ENCODE assay signal across 8 mouse cellular contexts in genomic region chr12:71136974-71137491, GRCm38 (mm10). TPM values are rescaled to one million over a fixed set of nuclear protein-coding genes. Genes with fewer than 3 reads are reported as not detected.
DNase-seq lines count a peak whose midpoint lies in the region; ATAC-seq and TF ChIP-seq lines count a peak whose summit lies in the region.

No protein-coding gene starts in this region.

- peak in 1 of 2 experiments; percentile 40; a peak in 1 of 4 replicates for TF ChIP-seq EP300 in MEL (IDR thresholded peaks at IDR 0.05; ENCODE audit: low read depth in 1 of 2, low read length in 2 of 2)

- TF ChIP-seq POLR2A in MEL (IDR thresholded peaks at IDR 0.05; ENCODE audit: control insufficient read depth in 1 of 2, insufficient read depth in 1 of 2, low read depth in 1 of 2, low read length in 2 of 2, poor library complexity in 1 of 2) = peak; percentile 66 to 83
- TF ChIP-seq POLR2A in cerebellum, adult 2 months (IDR thresholded peaks at IDR 0.05; ENCODE audit: borderline replicate concordance, insufficient read depth, low read length) = peak; percentile 73; the same call in 1 of the 2 replicates

- TF ChIP-seq RAD21 in MEL (IDR thresholded peaks at IDR 0.05; ENCODE audit: low read depth, low read length) = no peak

- no peaks in the 10 kb centered on the region for H3K27me3 ChIP-seq in MEL (ENCODE audit: control insufficient read depth in 1 of 2, insufficient read depth in 2 of 2, low read length in 2 of 2)
- H3K27me3 ChIP-seq in cerebellum, adult 2 months (ENCODE audit: control insufficient read depth, insufficient read depth, low read length) = no peaks in the 10 kb centered on the region
- H3K27me3 ChIP-seq in forebrain, postnatal 0 days (ENCODE audit: insufficient read depth, low read length) = no peaks in the 10 kb centered on the region
- no peaks in the 10 kb centered on the region for H3K27me3 ChIP-seq in lung, embryonic 16.5 days (ENCODE audit: control insufficient read depth, insufficient read depth, low read depth, low read length)

- no peak for TF ChIP-seq CTCF in MEL (IDR thresholded peaks at IDR 0.05 in 2 of 3, conservative IDR thresholded peaks at IDR 0.05 in 1 of 3; ENCODE audit: control insufficient read depth in 1 of 3, insufficient read depth in 1 of 3, low read depth in 2 of 3, low read length in 3 of 3, poor library complexity in 1 of 3, severe bottlenecking in 1 of 3)
- TF ChIP-seq CTCF in cerebellum, adult 2 months (IDR thresholded peaks at IDR 0.05; ENCODE audit: borderline replicate concordance, insufficient read depth, low read depth, low read length) = no peak
- no peak for TF ChIP-seq CTCF in forebrain, postnatal 0 days (IDR thresholded peaks at IDR 0.05; ENCODE audit: low read depth)

- peaks cover 31% of the 10 kb centered on the region for H3K79me2 ChIP-seq in MEL (ENCODE audit: control insufficient read depth, insufficient read depth, low read length, poor library complexity)

- ATAC-seq in forebrain, postnatal 0 days = peak; percentile 88
- ATAC-seq in lung, embryonic 16.5 days (ENCODE audit: low read depth) = peak; percentile 86

- no peaks in the 10 kb centered on the region for H3K9me3 ChIP-seq in MEL (replicated peaks; ENCODE audit: insufficient read depth, low read length)
- no peaks in the 10 kb centered on the region for H3K9me3 ChIP-seq in forebrain, postnatal 0 days (ENCODE audit: low read length)
- H3K9me3 ChIP-seq in lung, embryonic 16.5 days (ENCODE audit: control insufficient read depth, low read length) = no peaks in the 10 kb centered on the region

- H3K9ac ChIP-seq in MEL (ENCODE audit: control insufficient read depth, low read depth, low read length, poor library complexity, severe bottlenecking) = peak overlapping the region; percentile 96
- H3K9ac ChIP-seq in forebrain, postnatal 0 days = peak overlapping the region; percentile 97
- peak overlapping the region; percentile 85 for H3K9ac ChIP-seq in lung, embryonic 16.5 days (ENCODE audit: low read length)

- H3K4me3 ChIP-seq in MEL (ENCODE audit: control insufficient read depth in 1 of 2, insufficient read depth in 1 of 2, low read depth in 2 of 2, low read length in 2 of 2) = peak overlapping the region; percentile 70 to 81
- H3K4me3 ChIP-seq in cerebellum, adult 2 months (replicated peaks; ENCODE audit: insufficient read depth, low read depth, low read length) = peak overlapping the region; percentile 96
- peak overlapping the region; percentile 95 for H3K4me3 ChIP-seq in forebrain, postnatal 0 days (ENCODE audit: low read depth, low read length)
- peak overlapping the region; percentile 73 for H3K4me3 ChIP-seq in lung, embryonic 16.5 days (ENCODE audit: low read length)

- H3K36me3 ChIP-seq in MEL (ENCODE audit: control insufficient read depth in 1 of 2, insufficient read depth in 2 of 2, low read length in 2 of 2) = peaks cover 5 to 21% of the 10 kb centered on the region in 2 experiments; a peak in 3 of 4 replicates
- H3K36me3 ChIP-seq in forebrain, postnatal 0 days (ENCODE audit: insufficient read depth) = peaks cover 19% of the 10 kb centered on the region
- peaks cover 19% of the 10 kb centered on the region for H3K36me3 ChIP-seq in lung, embryonic 16.5 days (ENCODE audit: control insufficient read depth, insufficient read depth, low read length)

- peak overlapping the region; percentile 70 for H3K4me2 ChIP-seq in forebrain, postnatal 0 days (ENCODE audit: low read depth)
- peak overlapping the region; percentile 96 for H3K4me2 ChIP-seq in lung, embryonic 16.5 days (ENCODE audit: low read depth, low read length)

- H3K4me1 ChIP-seq in MEL (ENCODE audit: control insufficient read depth in 1 of 2, insufficient read depth in 2 of 2, low read length in 2 of 2) = peaks cover 0 to 7% of the 10 kb centered on the region in 2 experiments; a peak in 2 of 4 replicates
- no peaks in the 10 kb centered on the region for H3K4me1 ChIP-seq in cerebellum, adult 2 months (ENCODE audit: control insufficient read depth, insufficient read depth, low read length)
- H3K4me1 ChIP-seq in forebrain, postnatal 0 days (ENCODE audit: insufficient read depth) = peaks cover 16% of the 10 kb centered on the region
- peaks cover 19% of the 10 kb centered on the region for H3K4me1 ChIP-seq in lung, embryonic 16.5 days (replicated peaks; ENCODE audit: control insufficient read depth, insufficient read depth, low read length)

- DNase-seq in MEL (ENCODE audit: low read depth, low spot score) = peak; percentile 96
- peak; percentile 78 to 82 for DNase-seq in cerebellum, adult 2 months
- DNase-seq in forebrain, postnatal 0 days = peak; percentile 96
- peak; percentile 89 for DNase-seq in heart, postnatal 4 days
- DNase-seq in layer of hippocampus, adult 8-10 months (ENCODE audit: low spot score in 2 of 2) = peak; percentile 57 to 74
- DNase-seq in ovary, postnatal 10 days (ENCODE audit: low spot score) = peak; percentile 56
- DNase-seq in thymus, postnatal 14 days = peak; percentile 88

- under 1% methylated on average over 30 of the region's 30 CpGs for WGBS in cerebellum, adult 2 months
- WGBS in forebrain, postnatal 0 days = under 1% methylated on average over 30 of the region's 30 CpGs
- under 1% methylated on average over 30 of the region's 30 CpGs for WGBS in lung, embryonic 16.5 days

- H3K27ac ChIP-seq in MEL (ENCODE audit: control insufficient read depth, low read depth, low read length) = peak overlapping the region; percentile 99
- H3K27ac ChIP-seq in cerebellum, adult 2 months (ENCODE audit: insufficient read depth, low read length) = peak overlapping the region; percentile 68
- H3K27ac ChIP-seq in forebrain, postnatal 0 days (ENCODE audit: low read depth, low read length) = peak overlapping the region; percentile 72
- H3K27ac ChIP-seq in lung, embryonic 16.5 days (ENCODE audit: low read length) = peak overlapping the region; percentile 63

TF ChIP-seq in MEL, 35 proteins besides CTCF, POLR2A, EP300 and RAD21 (continues in another document):
- TF ChIP-seq SMC3 (IDR thresholded peaks at IDR 0.05; ENCODE audit: low read depth, low read length) = no peak
- no peak for TF ChIP-seq USF2 (IDR thresholded peaks at IDR 0.05; ENCODE audit: borderline replicate concordance in 1 of 2, insufficient read depth in 1 of 2, low read depth in 1 of 2, low read length in 2 of 2)
- TF ChIP-seq E2F4 (IDR thresholded peaks at IDR 0.05; ENCODE audit: borderline replicate concordance, low read depth, low read length) = 0 out of 2 replicates have a peak, but pooled peaks have one; percentile 59
- TF ChIP-seq CHD2 (IDR thresholded peaks at IDR 0.05; ENCODE audit: low read length) = no peak
- peak; percentile 30; the same call in 1 of the 2 replicates for TF ChIP-seq ETS1 (IDR thresholded peaks at IDR 0.05; ENCODE audit: low read depth, low read length)
- TF ChIP-seq MAFK (IDR thresholded peaks at IDR 0.05; ENCODE audit: borderline replicate concordance, low read depth, low read length) = no peak
- no peak for TF ChIP-seq MAX (IDR thresholded peaks at IDR 0.05; ENCODE audit: low read length)
- TF ChIP-seq POLR2AphosphoS2 (IDR thresholded peaks at IDR 0.05; ENCODE audit: low read length) = peak; percentile 65; the same call in 1 of the 2 replicates
- no peak for TF ChIP-seq MEF2A (IDR thresholded peaks at IDR 0.05; ENCODE audit: extremely low read depth, insufficient replicate concordance, low read depth, low read length, poor library complexity, severe bottlenecking)
- TF ChIP-seq SIN3A (IDR thresholded peaks at IDR 0.05; ENCODE audit: low read length) = peak; percentile 77
- 0 out of 2 replicates have a peak, but pooled peaks have one; percentile 16 for TF ChIP-seq RCOR1 (IDR thresholded peaks at IDR 0.05; ENCODE audit: low read depth, low read length)
- 0 out of 2 replicates have a peak, but pooled peaks have one; percentile 29 for TF ChIP-seq CHD1 (IDR thresholded peaks at IDR 0.05; ENCODE audit: low read depth, low read length)
- peak; percentile 82 for TF ChIP-seq NRF1 (IDR thresholded peaks at IDR 0.05; ENCODE audit: insufficient read depth, low read depth, low read length, poor library complexity, severe bottlenecking)
- TF ChIP-seq GABPA (IDR thresholded peaks at IDR 0.05; ENCODE audit: low read depth, low read length) = no peak
- peak; percentile 96 for TF ChIP-seq MAZ (IDR thresholded peaks at IDR 0.05; ENCODE audit: low read depth, low read length)

RNA-seq across cellular contexts. Expression of gene 2700049A03Rik, which starts 0.4 kb away (rescaled TPM):
- total RNA-seq in MEL (2012; rRNA removed) = 5.8 and 6.6 TPM in 2 replicates
- 1 to 10 TPM in 1 of 2 experiments, not detected in 1; 7.2 TPM for polyA plus RNA-seq in MEL (2012; ENCODE audit: insufficient read depth in 1 of 2, insufficient read length in 2 of 2, low read depth in 1 of 2, low replicate concordance in 2 of 2, missing spikeins in 1 of 2)
- polyA plus RNA-seq in cerebellum, adult 2 months (2012; rRNA removed) = 6.5 and 6.8 TPM in 2 replicates
- 9.6 and 9.8 TPM in 2 replicates for total RNA-seq in forebrain, postnatal 0 days (2014; rRNA removed)
- polyA plus RNA-seq in forebrain, postnatal 0 days (2015; fragmentation: Nextera tagmentation; extraction: Ambion mirVana) = 5.0 and 6.4 TPM in 2 replicates
- 1 to 10 TPM; 6.4 to 6.7 TPM for total RNA-seq in heart, postnatal 4 days (2021)
- 1 to 10 TPM; 6.4 to 7.1 (median 6.8) TPM for total RNA-seq in layer of hippocampus, adult 8-10 months (2022)
- polyA plus RNA-seq in lung, embryonic 16.5 days (2015; fragmentation: Nextera tagmentation; extraction: Ambion mirVana) = 15.5 and 18.4 TPM in 2 replicates

RNA-seq across cellular contexts. Expression of gene Timm9, which starts 0.5 kb away (rescaled TPM):
- 131 and 147 TPM in 2 replicates for total RNA-seq in MEL (2012; rRNA removed)
- polyA plus RNA-seq in MEL (2012; ENCODE audit: insufficient read depth in 1 of 2, insufficient read length in 2 of 2, low read depth in 1 of 2, low replicate concordance in 2 of 2, missing spikeins in 1 of 2) = 10 to 100 TPM in 1 of 2 experiments, not detected in 1; 68.4 TPM
- 76.6 and 78.0 TPM in 2 replicates for polyA plus RNA-seq in cerebellum, adult 2 months (2012; rRNA removed)
- total RNA-seq in forebrain, postnatal 0 days (2014; rRNA removed) = 79.8 and 93.2 TPM in 2 replicates
- polyA plus RNA-seq in forebrain, postnatal 0 days (2015; fragmentation: Nextera tagmentation; extraction: Ambion mirVana) = 123 and 128 TPM in 2 replicates
- 10 to 100 TPM; 50.0 to 51.3 TPM for total RNA-seq in heart, postnatal 4 days (2021)
- 10 to 100 TPM; 53.7 to 69.2 (median 59.3) TPM for total RNA-seq in layer of hippocampus, adult 8-10 months (2022)
- polyA plus RNA-seq in lung, embryonic 16.5 days (2015; fragmentation: Nextera tagmentation; extraction: Ambion mirVana) = 59.0 and 59.6 TPM in 2 replicates

RNA-seq across cellular contexts. Expression of gene Tomm20l, which starts 25.8 kb away (rescaled TPM):
- not detected in 2 replicates for total RNA-seq in MEL (2012; rRNA removed)
- under 1 TPM in 1 of 2 experiments, not detected in 1; 0.29 TPM for polyA plus RNA-seq in MEL (2012; ENCODE audit: insufficient read depth in 1 of 2, insufficient read length in 2 of 2, low read depth in 1 of 2, low replicate concordance in 2 of 2, missing spikeins in 1 of 2)
- not detected in 2 replicates for polyA plus RNA-seq in cerebellum, adult 2 months (2012; rRNA removed)
- total RNA-seq in forebrain, postnatal 0 days (2014; rRNA removed) = not detected in 2 replicates
- not detected in 2 replicates for polyA plus RNA-seq in forebrain, postnatal 0 days (2015; fragmentation: Nextera tagmentation; extraction: Ambion mirVana)
- 1 to 10 TPM in 1 of 2 experiments, under 1 TPM in 1; 0.65 to 1.5 TPM for total RNA-seq in heart, postnatal 4 days (2021)
- not detected for total RNA-seq in layer of hippocampus, adult 8-10 months (2022)
- 1.3 and 1.6 TPM in 2 replicates for polyA plus RNA-seq in lung, embryonic 16.5 days (2015; fragmentation: Nextera tagmentation; extraction: Ambion mirVana)

Comparison
In these comparisons a context has a peak if more than half of its experiments do, and no peak if none do; other contexts are left out.
1. Peak in every context shown above with its lines: DNase-seq, ATAC-seq, H3K4me3 ChIP-seq and H3K27ac ChIP-seq.